Mouse (Mus musculus): Measurements from ENCODE around the gene Stag1.

The Stag1 gene

DNA sequence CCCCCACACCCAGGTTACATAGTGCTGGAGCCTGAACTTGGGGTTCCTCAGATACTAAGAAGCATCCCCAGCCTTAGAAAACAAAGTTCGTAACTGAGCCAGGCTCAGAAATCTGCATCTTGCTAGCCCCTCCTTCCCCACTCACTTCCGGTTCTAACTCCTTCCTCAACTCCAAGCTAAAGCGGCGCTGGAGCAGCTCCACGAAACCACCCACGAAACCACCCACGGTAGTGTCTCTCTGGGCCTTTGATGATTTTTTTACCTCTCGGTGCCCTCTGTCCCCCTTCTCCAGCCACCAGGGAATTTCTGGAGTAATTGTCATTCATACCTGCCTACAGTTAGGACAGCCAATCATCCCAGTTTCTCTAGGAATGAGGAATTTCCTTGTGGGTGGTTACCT is at the start of gene Stag1:
Gene Stag1, plus strand, starts transcription at position 253 of the 400 bp plus-strand sequence.
- no peak for DNase-seq (ENCODE audit: low spot score in 2 of 2)

DNA sequence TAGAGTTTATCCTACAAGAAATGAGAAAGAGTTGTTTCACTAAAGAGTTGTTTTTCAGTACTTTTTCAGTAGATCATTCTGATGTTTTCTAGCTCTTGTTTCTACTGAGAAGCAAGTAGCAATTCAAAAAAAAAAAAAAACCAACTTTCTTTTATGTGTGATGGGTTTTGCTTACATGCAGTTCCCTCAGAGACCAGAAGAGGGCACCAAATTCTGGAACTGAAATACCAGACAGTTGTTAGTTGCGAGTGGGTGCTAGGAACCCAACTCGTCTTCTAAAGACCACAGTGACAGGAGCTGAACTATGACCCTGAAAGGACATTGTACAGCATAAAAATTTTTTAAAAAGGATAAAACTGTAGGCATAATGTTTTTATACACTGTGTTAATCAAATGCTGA is 49.3 kb upstream of the Stag1 start:
- DNase-seq (ENCODE audit: low spot score in 2 of 2) = no peak

DNA sequence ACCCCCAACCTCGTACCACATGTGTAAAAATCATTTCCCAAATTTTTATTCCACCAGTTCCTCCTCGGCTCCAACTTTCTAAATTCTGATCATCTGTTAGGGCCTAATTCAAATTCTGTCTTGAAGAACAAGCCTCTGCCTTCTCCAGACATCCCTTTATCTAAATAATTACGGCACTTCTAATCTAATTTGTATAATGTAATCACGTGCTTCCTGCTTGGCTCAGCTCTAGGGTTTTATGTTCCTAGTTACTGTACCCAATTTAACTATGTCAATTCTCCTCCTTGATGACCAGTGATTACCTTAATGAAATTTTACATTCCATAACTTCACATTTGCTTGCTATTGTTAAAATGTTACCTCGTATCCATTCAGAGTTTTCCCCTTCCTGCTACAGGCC is 41.9 kb upstream of the Stag1 start:
- no peak for DNase-seq (ENCODE audit: low spot score in 2 of 2)

DNA sequence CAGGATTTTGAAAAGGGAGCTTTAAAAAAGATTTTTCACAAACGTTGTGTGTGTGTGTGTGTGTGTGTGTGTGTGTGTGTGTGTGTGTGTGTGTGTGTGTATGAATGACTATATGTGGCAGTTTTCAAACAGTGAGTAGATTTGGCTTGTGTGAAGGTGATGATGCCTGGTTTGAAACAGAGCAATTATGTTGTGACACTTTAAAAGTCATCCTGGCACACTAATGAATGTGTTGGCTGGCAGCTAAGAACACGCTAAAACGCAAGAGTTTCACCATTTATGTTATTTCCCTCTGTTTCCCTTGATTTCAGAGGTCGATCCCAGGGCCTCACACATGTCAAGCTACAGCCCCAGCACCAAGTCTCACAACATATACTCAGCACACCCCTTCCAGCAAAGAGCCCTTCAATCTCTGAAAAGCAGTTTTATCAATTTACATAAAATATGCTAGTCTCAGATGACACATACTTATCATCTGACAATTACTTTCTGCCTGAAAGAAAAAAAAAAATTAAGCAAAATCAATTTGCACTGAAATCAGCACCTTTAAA is 39.5 kb upstream of the Stag1 start:
- no peak for DNase-seq (ENCODE audit: low spot score in 2 of 2)

DNA sequence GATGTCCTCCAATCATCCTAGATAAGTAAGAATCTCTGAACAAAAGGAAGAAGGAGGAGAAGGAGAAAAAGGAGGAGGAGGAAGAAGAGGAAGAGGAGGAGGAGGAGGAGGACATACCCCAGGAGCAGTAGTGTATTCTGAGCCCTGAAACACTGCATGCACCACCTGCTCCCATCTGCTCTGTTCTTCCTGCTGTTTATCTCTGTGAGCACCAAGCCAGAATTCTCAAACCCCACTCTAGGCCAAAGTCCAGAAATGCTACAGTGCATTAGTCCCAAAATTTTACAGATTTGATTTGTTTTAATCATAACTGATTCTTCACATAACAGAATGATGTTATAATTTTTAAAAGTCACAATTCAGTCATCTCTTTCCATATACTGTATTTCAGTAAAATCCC is 38.6 kb upstream of the Stag1 start:
- no peak for DNase-seq (ENCODE audit: low spot score in 2 of 2)

DNA sequence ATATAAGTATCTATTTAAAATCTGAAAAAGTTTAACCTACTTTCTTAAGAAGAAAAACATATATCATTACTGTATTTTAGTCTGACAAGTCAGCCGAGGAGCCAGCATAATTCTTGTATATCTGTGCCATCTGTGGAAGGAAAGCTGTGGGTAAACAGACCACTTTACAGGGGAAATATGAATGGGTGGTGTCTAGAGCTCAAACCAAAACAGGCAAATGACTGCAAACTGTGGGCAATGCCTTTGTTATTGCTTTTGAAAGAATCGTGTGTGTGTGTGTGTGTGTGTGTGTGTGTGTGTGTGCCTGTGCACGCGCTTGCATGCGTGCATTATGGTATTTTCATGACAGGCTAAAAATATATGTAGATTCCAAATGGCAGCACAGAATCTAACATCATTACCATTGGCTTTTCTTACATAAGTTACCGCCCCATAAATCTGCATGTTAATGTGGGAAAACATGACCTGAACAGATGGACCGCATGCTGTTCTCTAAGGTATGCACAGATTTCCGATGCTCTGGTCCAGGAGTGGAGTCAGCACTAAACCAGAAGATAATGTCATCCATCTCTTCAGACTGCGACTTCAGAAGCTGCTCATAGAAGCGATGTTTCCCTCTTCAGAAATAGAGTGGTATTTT is 37.2 kb upstream of the Stag1 start:
- peak in 1 of 2 experiments; percentile 15 for DNase-seq (ENCODE audit: low spot score in 2 of 2)

DNA sequence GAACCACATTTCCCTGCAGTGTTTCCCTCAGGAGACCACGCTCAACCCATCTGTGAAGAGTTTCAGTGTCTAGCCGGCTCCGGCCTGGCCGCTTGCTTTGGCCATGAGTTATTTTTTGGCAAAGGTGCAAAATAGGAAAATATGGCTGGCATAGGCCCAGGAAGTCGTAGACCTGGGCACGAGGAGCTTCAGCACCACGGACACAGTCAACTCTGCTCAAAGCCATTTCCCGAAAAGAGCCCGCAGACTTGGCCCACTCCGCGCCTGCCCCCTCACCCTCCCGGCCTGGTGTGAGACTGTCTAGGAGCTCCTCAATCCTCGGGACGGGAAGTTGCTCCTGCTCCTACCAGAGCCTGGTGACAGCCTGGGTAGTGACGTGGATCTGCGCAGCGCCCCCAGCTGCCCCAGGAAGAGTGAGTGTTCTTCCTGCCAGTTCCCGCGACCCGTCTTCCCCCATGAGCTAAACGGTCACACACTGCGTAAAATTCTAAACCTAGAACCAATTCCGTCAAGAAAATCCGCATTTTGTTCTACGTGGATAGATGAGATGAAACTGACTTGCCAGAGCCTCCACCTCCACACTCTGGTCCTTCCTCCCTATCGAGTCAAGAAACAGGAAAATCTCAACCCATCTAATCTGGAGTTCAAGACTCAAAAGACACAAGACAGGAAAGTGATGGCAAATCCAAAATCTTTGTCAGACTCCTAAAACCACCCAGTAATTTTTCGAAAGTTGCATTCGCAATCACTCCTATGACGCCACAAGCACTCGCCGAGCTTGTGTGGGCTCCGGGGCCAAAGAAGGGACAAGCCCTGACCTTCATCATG is 27.6 kb upstream of the Stag1 start:
- peak; percentile 12 to 39 for DNase-seq (ENCODE audit: low spot score in 2 of 2)

DNA sequence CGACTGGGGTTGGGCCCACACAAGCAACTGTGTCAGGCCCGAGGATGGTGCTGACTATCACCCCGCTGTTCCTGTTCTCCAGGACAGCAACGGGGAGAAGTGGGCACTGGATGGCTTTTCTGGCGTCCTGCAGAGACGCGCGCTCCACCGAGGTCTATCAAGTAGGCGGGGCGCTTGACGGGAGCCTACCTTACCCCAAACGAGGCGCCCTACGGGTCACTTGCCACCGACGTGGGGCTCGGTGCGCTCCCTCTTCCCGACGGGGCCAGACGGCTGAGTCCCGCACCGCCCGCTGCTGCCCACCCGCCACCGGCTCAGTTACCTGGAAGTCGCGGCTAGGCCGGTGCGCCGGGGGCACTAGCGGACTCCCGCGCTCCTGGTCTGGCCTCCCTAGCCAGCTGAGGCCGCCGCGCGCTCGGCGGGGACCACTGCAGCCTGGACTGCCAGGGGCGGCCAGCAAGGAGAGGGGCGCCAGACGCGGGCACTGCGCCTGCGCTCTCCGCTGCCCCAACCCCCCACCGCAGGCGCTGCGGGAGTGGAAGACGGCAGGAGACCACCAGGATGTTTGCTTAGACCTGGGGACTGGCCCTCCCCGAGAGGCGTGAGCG is 26.9 kb upstream of the Stag1 start, which contains the start of gene Slc35g2:
Gene Slc35g2, minus strand, starts transcription at position 465 of the 608 bp plus-strand sequence.
- peak; percentile 4 to 12 for DNase-seq (ENCODE audit: low spot score in 2 of 2)

DNA sequence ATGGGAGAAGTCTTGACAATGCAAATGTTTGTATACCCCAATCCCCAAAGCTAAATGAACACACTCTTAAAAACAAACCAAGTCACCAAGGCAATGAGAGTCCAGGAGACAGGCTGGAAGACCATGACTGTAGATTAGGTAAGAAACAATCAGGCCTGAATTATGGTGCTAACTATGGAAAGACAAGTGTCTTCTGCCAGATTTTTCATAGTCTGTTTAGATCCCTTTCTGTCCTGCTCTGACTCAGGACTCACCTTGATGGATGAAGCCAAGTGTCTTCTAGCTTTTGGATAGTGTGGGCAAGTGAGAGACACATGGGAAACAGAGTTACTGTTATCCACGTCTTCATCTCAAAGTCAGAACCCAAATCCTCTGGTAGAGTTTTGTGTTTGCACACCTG is 26.1 kb upstream of the Stag1 start:
- DNase-seq (ENCODE audit: low spot score in 2 of 2) = no peak

DNA sequence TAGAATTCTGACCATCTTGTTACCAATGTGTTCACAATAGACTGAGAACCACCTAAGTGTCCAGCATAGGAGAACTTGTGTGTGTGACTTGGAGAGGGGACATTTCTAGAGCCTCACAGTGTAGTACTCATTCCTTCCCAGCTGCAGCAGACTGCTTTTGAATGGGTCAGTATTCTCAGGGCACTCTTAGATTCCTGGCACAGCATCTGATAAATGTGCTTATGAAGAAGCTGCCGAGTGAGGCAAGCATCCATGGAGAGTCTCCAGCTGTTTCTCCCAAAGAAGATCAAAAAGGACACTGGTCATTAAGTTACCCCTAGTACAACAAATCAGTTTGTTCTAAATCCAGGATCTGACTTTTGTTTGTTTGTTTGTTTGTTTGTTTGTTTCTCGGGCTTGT is 24.3 kb upstream of the Stag1 start:
- DNase-seq (ENCODE audit: low spot score in 2 of 2) = no peak

DNA sequence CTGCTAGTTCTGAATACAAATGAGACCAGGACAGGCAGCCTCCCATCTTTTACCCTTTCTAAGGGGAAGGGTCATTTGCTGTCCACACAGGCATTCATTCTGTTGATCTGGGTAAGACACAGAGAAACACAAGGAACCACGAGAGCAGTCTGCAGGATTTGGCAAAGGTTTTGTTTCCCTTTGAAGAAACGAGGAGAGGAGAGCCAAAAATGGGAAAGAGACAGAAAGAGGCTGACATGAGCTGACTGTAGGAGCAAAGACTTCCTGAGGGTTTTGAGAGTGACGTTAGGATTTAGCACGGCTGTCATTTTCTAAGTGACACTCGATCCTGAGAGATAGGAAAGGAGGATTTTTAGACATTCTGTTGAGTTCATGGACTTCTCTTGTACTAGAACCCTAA is 23.7 kb upstream of the Stag1 start:
- no peak for DNase-seq (ENCODE audit: low spot score in 2 of 2)

DNA sequence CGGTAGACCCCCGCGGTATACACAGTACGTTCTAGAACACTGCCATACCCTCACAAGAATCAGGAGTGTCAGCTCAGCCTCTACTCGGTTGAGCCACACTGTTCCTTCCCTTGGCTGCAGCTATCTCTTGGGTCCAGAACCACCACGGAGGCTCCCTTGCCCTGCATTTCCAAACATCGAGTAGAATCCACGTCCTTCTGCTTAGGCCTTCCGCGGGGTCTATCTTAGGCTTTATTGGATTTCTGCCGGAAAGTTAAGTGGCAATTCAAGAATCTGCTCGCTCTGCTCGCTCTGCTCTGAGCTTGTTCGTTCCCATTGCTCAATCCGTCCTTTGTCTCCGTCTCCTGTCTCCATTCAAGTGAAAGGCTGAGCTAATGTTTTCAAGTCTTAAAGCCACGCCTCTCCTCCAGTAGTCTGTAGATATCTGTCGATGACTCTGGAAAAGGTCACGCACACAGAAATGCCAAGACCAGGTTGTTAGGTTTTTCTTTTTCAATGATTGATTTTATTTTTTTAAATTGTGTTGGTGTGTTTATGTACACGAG is 17.3 kb upstream of the Stag1 start:
- DNase-seq (ENCODE audit: low spot score in 2 of 2) = no peak

DNA sequence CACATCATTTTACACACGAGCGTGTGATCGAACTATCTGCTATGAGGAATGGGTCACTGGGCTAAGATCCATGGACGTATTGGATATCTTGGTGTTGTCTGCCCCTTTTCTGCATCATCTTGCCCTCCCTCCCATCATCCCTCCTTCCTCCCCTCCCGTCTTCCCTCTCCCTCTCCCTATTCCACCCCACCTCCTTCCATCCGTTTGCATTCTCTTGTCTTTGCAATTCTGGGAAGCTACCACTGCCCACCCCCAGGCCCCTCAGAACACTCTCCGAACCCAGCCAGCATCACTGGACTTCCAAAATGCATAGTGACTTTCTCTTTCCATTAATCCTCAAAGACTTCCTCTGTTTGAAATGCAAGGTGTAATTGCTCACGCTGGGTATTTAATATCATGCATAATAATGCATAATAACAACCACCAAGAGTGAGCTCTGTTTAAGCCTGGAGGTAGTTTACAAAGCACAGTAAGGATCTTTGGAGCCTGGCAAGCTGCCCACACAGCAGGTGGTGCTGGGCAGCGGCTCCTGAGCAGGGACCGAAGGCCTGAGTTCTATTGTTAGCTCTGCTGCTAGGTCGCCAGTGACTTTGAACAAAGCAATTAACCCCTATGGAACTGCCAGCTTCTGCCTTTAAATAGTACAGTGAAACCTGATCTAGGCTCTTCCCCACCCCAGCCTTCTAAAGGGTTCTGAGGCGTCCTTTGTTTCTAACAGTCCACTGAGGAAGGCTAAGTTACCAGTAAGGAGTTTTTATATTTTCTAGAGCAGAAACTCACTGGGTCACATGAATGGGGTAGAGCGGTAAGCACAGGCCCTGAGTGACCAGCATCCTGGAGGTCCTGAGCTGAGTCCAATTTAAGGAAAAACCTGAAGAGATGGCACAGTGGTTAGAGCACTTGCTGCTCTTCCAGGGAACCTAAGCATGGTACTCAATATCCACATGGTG is 15.8 kb upstream of the Stag1 start:
- DNase-seq (ENCODE audit: low spot score in 2 of 2) = no peak

DNA sequence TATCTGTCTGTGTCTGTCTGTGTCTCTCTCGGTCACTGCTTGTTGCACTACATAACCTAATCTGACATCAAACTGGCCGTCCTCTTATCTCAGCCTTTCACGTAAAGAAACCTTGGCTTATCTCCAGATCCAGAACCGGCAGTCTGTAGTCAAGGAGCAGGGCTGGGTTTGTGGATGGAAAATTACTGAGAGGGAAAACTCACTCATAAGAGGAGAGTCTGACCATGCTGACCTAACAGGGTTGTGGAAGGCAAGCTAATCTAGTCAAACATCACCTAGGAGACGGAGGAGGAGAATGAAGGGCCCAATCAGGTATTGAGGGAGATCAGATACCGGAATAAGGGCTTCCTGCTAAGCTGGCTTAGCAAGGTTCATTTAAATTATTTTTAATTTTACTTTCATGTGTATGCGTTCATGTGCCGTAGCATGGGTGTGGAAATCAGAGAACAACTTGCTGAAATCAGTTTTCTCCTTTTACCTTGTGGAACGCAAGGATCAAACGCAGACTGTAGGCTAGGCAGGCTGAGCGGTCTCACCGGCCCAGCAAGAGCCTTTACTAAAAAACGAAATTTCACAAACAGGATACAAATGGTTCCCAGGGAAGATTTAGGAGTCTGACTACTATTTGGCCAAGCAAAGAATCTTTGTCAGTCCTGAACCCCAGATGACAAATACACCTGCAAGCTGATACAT is 14.6 kb upstream of the Stag1 start:
- DNase-seq (ENCODE audit: low spot score in 2 of 2) = no peak

DNA sequence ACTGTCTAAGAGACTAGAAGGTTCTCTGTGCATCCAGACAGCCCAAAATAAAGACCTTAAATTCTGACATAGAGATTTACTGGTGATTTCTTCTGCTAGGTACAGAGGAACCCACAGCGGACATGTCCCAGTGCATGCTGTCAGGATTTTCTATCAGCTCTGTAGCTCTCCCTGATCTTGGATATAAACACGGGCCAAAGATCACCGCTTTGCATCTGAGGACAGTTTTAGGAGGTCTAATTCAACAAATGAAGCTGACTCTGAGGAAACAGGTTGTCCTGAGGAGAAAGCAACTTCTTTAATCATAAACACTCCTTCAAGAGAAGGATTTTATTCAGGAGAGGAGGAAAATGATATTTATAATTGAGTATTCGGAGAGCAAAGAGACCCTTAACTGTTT is 13.6 kb upstream of the Stag1 start:
- no peak for DNase-seq (ENCODE audit: low spot score in 2 of 2)

DNA sequence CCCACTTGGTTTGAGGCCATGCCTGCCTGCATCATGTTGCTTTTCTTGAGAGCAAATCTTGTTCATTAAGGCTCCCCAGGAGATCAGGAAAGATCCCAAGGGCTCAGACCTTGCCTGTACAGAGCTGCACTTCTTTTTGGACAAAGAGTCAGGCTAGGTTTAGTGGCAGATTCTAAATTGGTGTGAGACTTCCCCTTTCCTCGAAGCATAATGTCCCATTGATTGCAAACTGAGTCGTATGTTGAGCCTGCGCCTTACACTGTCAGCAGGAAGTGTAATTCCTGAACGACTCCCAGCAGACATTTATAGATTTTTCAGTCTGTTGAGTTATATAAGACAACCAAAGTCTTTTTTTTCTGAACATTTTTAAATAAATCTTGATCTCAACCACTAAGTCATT is 7.1 kb upstream of the Stag1 start:
- no peak for DNase-seq (ENCODE audit: low spot score in 2 of 2)

DNA sequence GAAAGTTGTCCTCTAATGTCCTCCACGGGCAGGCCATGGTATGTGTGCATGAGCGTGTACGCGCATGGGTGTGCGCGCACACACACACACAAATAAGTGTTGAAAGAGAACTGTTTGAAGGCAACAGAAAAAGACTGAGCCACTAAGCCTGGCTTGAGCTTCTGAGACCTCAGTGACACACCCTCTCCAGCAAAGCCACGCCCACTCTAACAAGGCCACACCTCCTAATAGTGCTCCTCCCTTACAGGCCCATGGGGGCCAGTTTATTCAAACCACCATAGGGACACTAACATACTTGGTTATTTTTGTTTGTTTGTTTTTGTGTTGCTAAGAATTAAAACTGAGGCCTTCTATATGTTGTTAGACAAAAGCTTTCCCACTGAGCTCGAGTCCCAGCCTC is 1.3 kb upstream of the Stag1 start:
- DNase-seq (ENCODE audit: low spot score in 2 of 2) = no peak

DNA sequence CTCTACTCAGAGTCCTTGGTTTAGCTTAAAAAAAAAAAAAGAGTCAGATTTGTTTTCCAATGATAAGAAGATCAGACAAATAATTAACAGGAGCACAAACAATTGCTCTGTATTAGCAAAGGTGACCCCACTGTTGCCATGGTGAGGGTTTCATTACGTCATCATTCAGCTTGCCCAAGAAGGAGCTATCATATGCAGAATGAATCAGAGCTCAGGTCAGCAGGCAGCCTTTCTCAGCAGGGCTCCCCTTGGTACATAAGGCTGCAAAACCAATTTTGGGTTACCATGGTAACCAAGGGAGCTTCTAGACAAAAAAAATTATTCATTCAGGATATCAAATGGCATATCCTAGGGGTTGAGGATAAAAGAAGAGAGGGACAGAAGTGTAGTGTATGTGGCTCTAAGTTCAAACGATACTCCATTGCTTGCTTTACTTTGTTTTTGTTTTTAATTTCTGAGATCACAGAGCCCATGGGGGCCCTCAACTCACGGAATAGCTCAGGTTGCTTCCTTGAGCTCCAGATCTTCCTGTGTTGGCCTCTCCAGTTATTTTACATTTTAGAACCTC is 2.2 kb downstream of the Stag1 start:
- DNase-seq (ENCODE audit: low spot score in 2 of 2) = no peak

DNA sequence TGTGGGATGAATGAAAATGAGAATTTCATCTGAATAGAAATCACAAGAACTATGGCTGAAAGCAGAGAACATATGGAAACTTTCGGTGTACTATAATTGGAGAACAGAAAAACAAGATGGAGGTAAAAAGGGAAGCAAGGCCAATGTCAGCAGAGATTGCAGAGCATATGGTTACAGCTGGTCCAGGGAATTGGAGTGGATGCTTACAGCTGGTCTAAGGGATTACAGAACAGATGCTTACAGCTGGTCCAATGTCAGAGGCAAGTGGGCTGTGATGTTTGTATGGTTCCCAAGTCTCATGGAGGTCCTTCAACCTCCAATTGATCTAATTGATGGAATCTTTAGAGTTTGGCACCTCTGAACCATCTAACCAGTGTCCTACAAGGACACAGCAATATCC is 4.5 kb downstream of the Stag1 start:
- DNase-seq (ENCODE audit: low spot score in 2 of 2) = no peak

DNA sequence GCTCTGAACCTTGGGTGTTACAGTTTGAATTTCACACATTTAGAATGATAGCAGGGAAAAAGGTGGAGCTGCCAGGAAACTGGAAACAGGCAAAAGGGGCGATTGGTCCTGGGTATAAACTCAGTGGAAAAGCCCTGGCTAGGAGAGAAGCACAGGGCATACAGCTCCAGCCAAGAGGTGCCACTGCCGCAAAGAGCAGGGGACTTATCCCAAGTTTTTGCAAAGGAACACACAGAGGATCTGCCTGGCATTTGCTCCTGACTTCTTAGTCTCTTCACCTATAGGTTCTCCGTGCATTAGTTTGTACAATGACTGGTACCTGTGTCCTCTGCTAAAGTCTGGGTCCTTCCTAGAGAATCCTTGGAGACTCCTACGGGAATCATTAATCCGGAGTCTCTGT is 5.6 kb downstream of the Stag1 start:
- DNase-seq (ENCODE audit: low spot score in 2 of 2) = no peak
